Mouse (Mus musculus) ES-Bruce4 (cell line): Measurements from ENCODE around the gene Limk2.

ENCODE experiments used
- CTCF ChIP-seq: IDR thresholded peaks from one replicate; pipeline ENCODE4 v1.8.1; 2011; ENCODE audit warnings: low read depth, low read length
- EP300 ChIP-seq: IDR thresholded peaks from 2 replicates; pipeline ENCODE4 v1.6.1; 2011; ENCODE audit warnings: low read depth, low read length; ENCODE audit not compliant: insufficient read depth
- POLR2A ChIP-seq: IDR thresholded peaks from one replicate; pipeline ENCODE4 v1.8.1; 2011; ENCODE audit warnings: low read length; ENCODE audit not compliant: insufficient read depth

GRCm38 (mm10) chr11:3329891-3330451 is 79.0 kb downstream of the Limk2 start, which contains the start of gene Pik3ip1:
- no peak for TF ChIP-seq CTCF
- TF ChIP-seq EP300: no peak
- TF ChIP-seq POLR2A: no peak
